Mouse (Mus musculus): Measurements from ENCODE around the gene Lpcat1.

Gene Lpcat1

DNA sequence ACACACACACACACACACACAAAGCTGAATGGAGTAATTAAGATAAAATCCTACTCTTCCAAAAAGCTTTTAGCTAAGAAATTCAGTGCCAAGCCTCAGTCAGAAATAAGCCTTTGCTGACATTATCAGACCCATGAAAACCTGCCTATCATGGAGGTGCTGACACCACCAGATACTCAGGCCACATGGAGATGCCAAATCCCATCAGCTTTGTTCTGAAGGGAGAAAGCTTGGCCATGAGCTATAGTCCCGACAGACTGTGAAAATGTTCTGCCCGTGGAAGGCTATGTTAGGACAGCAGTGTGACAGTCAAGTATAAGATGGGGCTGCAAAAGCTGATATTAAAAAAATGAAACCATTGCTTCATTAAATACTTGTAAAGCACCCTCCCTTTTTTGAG is 19.5 kb upstream of the Lpcat1 start:
- DNase-seq = no peak

GRCm38 (mm10) chr13:73448201-73448600 is 18.8 kb upstream of the Lpcat1 start:
- no peak for DNase-seq

DNA sequence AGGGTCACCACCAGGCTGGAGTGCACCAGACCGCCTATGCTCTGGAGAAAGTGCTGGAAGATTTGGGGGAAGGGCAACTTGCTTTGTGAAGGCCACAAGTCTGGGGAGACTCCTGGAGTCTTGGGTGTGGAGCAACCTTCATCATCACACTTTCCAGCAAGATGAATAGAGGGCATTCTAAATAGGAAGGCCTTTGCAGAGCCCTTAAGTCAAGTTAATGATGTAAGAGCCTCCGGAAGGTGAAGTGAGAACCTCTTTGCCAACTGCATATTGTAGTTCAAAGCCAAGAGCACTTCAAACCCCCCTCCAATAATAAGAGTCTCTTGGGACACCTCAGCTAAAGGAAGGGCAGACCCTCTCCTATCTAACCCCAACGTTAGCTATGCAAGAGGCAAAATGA is 18.3 kb upstream of the Lpcat1 start:
- no peak for DNase-seq

DNA sequence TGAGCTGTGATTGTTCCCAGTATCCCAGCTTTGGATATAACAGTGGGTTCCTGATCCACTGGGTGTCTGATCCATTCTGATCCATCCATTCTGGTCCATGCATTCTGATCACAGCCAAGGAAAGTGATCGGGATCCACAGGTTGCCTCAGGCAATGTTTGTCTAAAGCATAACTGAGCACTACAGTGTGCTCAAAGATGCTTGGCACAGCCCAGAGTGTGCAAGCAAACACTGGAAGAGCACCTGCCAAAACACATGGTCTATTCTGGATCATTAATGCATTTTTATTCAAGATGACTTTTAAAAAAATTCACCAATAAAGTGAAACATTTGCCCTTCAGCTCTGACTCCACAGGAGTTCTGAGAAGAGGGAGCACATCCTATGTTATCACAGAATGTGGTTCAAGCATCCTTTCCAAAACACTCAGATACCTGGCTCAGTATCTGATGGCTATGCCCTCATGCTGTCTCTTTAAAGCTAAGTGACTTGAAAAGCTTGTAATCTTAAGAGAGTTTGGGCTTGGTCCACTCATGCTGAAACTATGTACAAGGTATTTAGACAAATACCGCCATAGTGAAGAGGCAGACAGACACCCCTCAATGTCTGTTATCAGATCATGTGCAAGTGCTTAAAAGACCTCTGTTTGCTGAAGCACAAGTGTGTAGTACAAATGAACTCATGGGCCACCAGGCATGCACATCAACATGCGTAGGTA is 13.3 kb upstream of the Lpcat1 start:
- DNase-seq = no peak

DNA sequence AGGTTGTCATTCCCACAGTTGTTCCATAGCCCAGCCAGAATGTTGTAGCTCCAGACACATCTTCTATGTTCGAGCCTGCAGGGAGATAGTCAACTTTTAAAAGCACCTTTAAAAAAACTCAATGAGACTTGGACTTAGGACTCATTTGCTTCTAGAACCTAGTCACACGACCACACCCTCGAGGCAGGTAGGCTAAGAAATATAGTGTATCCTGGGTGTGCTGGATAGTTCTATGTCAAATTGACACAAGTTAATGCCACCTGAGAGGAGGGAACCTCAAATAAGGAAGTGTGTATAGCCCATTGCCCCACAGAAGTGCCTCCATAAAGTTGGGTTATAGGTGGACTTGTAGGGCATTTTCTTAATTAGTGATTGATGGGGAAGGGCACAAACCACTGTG is 11.7 kb upstream of the Lpcat1 start:
- no peak for DNase-seq

- no peak for DNase-seq
Observed at GRCm38 (mm10) chr13:73457301-73457700, 9.7 kb upstream of the Lpcat1 start.

GRCm38 (mm10) chr13:73457741-73458140 is 9.3 kb upstream of the Lpcat1 start:
- no peak for DNase-seq

- DNase-seq = no peak
Observed at GRCm38 (mm10) chr13:73458719-73459118, 8.3 kb upstream of the Lpcat1 start.

DNA sequence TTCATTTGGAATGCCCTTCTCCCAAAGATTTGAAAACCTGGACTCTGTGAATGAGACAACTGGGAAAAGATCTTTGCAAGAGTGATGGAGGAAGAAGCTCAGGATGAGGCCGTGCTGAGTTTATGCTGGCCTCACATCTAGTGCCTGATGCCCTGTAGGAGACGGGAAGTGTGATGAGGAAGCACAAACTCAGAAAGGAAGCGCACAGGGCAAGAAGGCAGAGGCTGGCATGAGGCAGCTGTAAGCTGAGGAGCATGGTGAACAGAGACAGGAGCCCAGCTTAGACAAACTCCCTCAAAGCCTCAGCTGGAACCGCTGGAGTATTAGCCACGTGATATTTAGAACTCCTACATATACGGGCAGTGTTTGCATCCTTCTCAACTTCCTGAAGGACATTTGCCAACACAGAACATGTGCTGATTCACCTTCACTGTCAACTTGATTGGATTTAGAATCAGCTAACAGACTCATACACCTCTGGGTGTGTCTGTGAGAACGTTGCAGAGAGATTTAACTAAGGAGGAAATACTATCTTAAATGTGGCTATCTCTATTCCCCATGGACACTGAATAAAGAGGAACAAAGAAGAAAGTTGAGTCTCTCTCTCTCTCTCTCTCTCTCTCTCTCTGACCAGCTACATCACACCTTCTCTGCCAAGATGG is 7.7 kb upstream of the Lpcat1 start:
- no peak for DNase-seq

DNA sequence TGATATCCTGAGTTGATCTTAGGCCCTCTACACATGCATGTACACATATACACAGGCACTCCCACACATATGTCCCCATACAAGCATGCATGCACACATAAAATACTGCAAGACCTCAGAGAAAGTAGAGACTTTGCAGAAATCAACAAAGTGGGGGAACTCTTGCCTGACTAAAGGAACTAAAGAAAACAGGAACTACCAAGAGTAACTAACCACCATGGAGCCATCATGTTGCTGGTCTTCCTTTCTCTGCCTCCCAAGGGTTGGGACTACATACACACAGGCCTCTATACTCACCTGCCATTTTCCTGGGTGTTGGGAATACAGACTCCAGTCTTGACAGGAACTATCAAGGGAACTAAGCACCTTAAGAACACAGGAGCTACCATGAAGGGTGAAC is 5.4 kb upstream of the Lpcat1 start:
- no peak for DNase-seq

- DNase-seq = no peak
Observed at GRCm38 (mm10) chr13:73465156-73465555, 1.8 kb upstream of the Lpcat1 start.

GRCm38 (mm10) chr13:73466411-73466810 is 586 bp upstream of the Lpcat1 start:
- DNase-seq = no peak

DNA sequence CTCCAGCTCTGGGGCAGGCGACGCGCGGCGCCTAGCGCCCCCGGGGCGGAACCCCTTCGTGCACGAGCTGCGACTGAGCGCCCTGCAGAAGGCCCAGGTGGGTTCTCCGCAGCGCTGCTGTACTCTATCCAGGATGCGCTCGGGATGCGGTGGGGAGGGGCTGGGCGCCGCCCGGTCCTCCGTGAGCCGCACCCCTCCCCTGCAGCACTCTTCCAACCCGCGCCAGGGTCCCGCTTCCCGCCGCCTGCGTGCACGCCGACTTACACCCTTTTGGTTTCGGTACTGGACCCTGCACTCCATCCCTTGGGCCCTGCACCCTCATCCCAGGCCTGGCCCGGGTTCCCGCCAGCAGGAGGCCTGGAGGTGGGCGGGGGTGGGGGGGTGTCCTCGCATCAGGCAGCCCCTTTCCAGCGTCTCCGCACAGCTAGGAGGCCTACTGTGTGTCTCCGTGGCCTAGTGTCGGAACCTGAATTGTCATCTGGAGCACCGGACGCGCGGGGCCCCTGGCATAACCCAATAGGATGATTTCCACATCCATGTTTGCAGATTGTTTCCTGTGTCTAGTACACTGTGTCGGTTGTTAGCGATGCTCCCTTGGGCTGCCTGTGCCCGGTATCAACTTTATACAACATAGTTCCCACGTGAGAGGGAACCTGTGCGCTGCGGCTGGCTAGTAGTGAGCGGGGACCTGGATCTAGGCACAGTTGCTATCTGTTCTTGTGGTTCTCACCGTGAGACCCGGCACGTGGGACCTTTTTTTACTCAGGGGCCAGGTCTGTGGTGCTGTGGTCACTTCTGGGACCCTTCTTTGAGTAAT is 632 bp downstream of the Lpcat1 start:
- peak; percentile 45 for DNase-seq

- DNase-seq = no peak
Observed at GRCm38 (mm10) chr13:73468834-73469233, 1.8 kb downstream of the Lpcat1 start.

GRCm38 (mm10) chr13:73469257-73469967 is 2.4 kb downstream of the Lpcat1 start:
- no peak for DNase-seq

DNA sequence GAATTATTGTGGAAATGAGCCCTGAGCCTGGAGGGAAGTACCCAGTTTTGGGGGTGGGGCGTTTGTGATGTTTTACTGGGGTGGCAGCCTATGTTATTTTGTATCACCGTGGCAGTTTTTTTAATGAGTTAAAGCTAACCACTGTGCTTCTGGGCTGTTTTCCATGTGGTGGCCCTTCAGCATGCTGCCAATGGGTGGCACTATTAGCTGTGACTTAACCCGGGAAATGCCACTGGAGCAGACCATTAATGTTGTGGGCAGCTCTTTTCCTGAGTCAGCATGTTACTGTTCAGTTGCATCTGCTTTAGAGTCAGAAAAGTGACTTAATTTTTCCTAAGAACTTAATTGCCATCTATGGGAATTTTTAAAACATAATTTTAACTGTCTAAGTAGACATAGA is 5.5 kb downstream of the Lpcat1 start:
- DNase-seq = no peak

GRCm38 (mm10) chr13:73473746-73474145 is 6.7 kb downstream of the Lpcat1 start:
- DNase-seq = no peak

GRCm38 (mm10) chr13:73474163-73474562 is 7.2 kb downstream of the Lpcat1 start:
- DNase-seq = no peak

GRCm38 (mm10) chr13:73475058-73475980 is 8.3 kb downstream of the Lpcat1 start:
- no peak for DNase-seq

GRCm38 (mm10) chr13:73476259-73476658 is 9.3 kb downstream of the Lpcat1 start:
- no peak for DNase-seq

DNA sequence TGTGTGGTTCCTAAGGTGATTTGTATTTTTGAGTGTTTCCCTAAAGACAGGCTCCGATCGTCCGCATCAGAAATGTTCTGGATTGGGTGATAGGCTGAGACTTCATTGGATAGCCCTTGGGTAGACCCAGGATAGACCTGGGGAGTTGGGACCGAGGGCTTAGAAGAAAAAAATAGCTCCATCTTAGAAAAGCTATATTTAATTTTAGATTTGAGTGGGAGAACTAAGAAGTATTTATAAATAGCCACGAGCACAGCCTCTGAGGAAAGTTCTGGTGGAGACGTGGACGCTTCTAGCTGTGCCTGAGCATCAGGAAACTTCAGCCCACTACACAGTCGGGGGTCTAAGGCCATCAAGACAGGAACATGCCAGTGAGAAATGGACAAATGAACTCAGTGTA is 9.8 kb downstream of the Lpcat1 start:
- DNase-seq = no peak

DNA sequence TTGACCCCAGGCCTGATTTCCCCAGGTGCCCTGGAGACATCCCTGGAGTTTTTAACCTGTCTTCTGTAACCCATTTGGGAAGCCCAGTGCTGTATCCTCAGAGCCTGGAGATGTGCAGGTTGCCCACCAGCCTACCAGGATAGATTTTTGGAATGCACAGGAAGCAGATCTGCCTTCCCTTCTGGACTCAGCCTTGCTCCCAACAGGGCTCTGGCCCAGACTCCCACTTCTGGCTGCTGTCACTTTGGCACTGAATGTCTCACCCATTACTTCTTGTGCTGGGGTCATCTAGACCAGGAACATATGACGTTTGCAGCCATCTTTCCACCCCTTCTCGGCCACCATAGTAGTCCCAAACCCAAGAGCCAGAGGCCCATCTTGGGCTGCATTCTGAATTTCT is 10.8 kb downstream of the Lpcat1 start:
- DNase-seq = no peak

Data from lung, postnatal 14 days (tissue).